Mouse (Mus musculus) kidney, embryonic 14.5 days (tissue): Measurements from ENCODE around the gene C1qtnf4. TPM values are rescaled to one million over a fixed set of nuclear protein-coding genes. Genes with fewer than 3 reads are reported as not detected.

Experiments
- ATAC-seq: fragments of 200-750 bp; cut with Nextera tagmentation; 2 replicates; pipeline ENCODE4 v1.8.0; 2017; ENCODE audit warnings: moderate number of reproducible peaks, mild to moderate bottlenecking, moderate TSS enrichment, moderate library complexity; ENCODE audit not compliant: low FRiP score, low TSS enrichment
- H3K27ac ChIP-seq: fragments of 300-500 bp; sonication (generic); 2 replicates; pipeline ENCODE4 v1.5.1; 2014; ENCODE audit warnings: low read depth, mild to moderate bottlenecking, low read length, moderate library complexity, mixed read lengths
- H3K27me3 ChIP-seq: fragments of 300-500 bp; sonication (generic); 2 replicates; pipeline ENCODE4 v1.6.1; 2014; ENCODE audit warnings: mild to moderate bottlenecking, low read length; ENCODE audit not compliant: control insufficient read depth, insufficient read depth
- H3K36me3 ChIP-seq: fragments of 300-500 bp; sonication (generic); 2 replicates; pipeline ENCODE4 v1.6.1; 2014; ENCODE audit warnings: low read length, mixed read lengths; ENCODE audit not compliant: control insufficient read depth, insufficient read depth
- H3K4me1 ChIP-seq: fragments of 300-500 bp; sonication (generic); 2 replicates; pipeline ENCODE4 v1.6.1; 2014; ENCODE audit warnings: low read length, mixed read lengths; ENCODE audit not compliant: control insufficient read depth, insufficient read depth
- H3K4me2 ChIP-seq: fragments of 300-500 bp; sonication (generic); replicated peaks from 2 replicates; pipeline ENCODE4 v1.6.1; 2014; ENCODE audit warnings: low read depth, mild to moderate bottlenecking, low read length
- H3K4me3 ChIP-seq: fragments of 300-500 bp; sonication (generic); 2 replicates; pipeline ENCODE4 v1.5.1; 2014; ENCODE audit warnings: mild to moderate bottlenecking, low read length
- H3K9ac ChIP-seq: fragments of 300-500 bp; sonication (generic); 2 replicates; pipeline ENCODE4 v1.6.1; 2014; ENCODE audit warnings: low read depth, mild to moderate bottlenecking, low read length, moderate library complexity
- H3K9me3 ChIP-seq: fragments of 300-500 bp; sonication (generic); 2 replicates; pipeline ENCODE4 v1.6.1; 2016; ENCODE audit warnings: low read length; ENCODE audit not compliant: control insufficient read depth
- WGBS: fragments of 180-500 bp; shearing (Covaris S2); extraction: QIAGEN DNeasy Blood & Tissue Kit; methylation state at CpG from one replicate; pipeline ENCODE4 v1.1.7; 2014; 5-methylcytosine and 5-hydroxymethylcytosine counted together
- polyA plus RNA-seq: library from polyadenylated mRNA; unstranded; fragments of >200 nt; fragmentation: Nextera tagmentation; extraction: Ambion mirVana; gene quantifications from 2 replicates; pipeline ENCODE4 v1.2.1, GENCODE M21; 2014

C1qtnf4 gene
- 7.7 and 13.2 TPM in 2 replicates for polyA plus RNA-seq

DNA sequence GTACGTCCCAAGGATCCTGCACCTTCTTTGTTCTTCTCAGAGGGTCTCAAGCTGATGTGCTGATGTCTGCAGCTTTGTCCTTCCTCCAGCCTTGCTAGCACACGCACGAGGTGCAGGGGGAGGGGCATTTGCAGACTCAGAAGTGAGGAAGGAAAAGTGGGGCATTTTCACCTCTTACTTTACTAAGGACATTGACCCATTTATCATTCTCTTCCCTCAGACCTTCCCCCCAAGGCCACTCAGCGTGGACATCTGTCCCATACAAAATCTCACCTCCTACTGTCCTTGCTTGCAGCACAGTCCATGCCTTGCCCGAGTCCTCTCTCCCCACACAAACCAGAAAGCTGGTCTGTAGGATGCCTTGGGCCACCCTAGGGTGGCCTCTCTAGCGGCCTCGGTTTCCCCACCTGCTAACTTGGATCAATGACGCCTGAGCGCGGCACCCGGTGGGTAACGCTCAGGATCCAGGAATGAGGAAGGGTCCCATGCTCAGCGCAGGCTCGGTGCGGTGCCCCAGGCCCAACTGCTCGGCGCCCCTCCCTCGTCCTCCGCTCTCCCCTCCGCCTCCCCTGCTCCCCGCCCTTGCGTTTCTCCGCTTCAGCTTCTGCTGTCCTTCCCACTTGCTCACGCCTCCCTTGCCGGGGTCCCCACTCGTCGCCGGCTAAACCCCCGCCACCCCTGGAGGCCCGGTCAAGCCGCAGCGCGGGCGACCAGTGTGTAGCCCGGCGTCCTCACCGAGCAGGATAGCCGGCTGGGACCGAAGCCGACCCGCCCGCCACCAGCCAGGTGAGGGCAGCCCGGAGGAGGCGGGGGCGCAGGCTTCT is at the start of gene C1qtnf4:
C1qtnf4 (plus strand) TSS at position 643 of the 824 bp plus-strand sequence.
- peak within 1 kb of the TSS; percentile 56 for H3K4me3 ChIP-seq
- no peaks in the 10 kb centered on the region; the same call in 1 of the 2 replicates for H3K4me1 ChIP-seq
- H3K9ac ChIP-seq: peak within 1 kb of the TSS; percentile 66
- 1% methylated on average over 45 of the region's 45 CpGs for WGBS
- ATAC-seq: peak; percentile 56
- H3K27me3 ChIP-seq: peaks cover 33% of the 10 kb centered on the region
- no peaks in the 10 kb centered on the region for H3K36me3 ChIP-seq
- H3K27ac ChIP-seq: no peak within 1 kb of the TSS
- H3K4me2 ChIP-seq: peak within 1 kb of the TSS; percentile 98
- no peaks in the 10 kb centered on the region for H3K9me3 ChIP-seq

DNA sequence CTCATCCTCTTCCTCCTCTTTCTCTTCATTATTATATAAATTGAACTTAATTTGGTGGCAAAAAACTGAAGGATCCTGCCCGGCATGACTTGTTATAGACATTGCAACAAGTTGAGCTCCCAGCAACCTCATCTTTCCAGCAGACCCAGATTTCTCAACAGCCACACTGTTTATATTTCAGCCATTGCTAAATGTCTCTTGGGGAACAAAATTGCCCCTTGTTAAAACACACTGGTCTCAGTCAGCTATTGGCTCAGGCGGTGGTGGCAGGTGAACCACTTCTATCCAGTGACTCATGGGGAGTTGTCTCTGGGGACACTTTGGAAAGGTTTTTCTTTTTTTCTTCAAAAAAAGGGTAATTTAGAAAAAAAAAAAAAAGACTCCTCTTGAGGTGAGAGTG is 47.0 kb upstream of the C1qtnf4 start:
- WGBS: 91% methylated on average over 2 of the region's 2 CpGs
- no peak for ATAC-seq
- H3K4me1 ChIP-seq: no peaks in the 10 kb centered on the region

DNA sequence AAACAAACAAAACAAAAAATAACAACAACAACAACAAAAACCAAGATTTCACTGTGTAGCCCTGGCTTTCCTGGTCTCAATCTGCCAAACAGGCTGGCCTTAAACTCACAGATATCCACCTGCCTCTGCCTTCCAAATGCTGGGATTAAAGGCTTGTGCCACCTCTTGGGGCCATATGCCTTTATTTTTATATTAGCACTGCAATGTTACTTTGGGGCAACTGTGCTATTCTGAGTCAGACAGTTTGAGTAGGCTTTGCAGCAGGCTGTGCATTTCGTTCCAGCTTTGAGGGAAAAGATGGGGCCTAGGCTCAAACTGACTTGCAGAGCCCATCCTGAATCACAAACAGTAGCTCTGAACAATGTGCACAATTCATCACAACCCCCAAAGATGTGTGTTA is 42.0 kb upstream of the C1qtnf4 start:
- no peak for ATAC-seq
- H3K27me3 ChIP-seq: no peaks in the 10 kb centered on the region
- no peak overlapping the region for H3K4me2 ChIP-seq
- no peak overlapping the region for H3K4me3 ChIP-seq
- H3K9ac ChIP-seq: no peak overlapping the region
- WGBS: 70% methylated on average over 1 of the region's 1 CpGs
- H3K27ac ChIP-seq: no peak overlapping the region
- no peaks in the 10 kb centered on the region for H3K36me3 ChIP-seq
- no peaks in the 10 kb centered on the region for H3K9me3 ChIP-seq
- peaks cover 6% of the 10 kb centered on the region for H3K4me1 ChIP-seq

More for the DNA sequence above, 47.0 kb upstream of the C1qtnf4 start:
- no peak overlapping the region for H3K4me2 ChIP-seq
- no peaks in the 10 kb centered on the region for H3K27me3 ChIP-seq
- no peak overlapping the region for H3K4me3 ChIP-seq
- no peaks in the 10 kb centered on the region for H3K9me3 ChIP-seq
- H3K27ac ChIP-seq: no peak overlapping the region
- H3K9ac ChIP-seq: no peak overlapping the region
- no peaks in the 10 kb centered on the region for H3K36me3 ChIP-seq

DNA sequence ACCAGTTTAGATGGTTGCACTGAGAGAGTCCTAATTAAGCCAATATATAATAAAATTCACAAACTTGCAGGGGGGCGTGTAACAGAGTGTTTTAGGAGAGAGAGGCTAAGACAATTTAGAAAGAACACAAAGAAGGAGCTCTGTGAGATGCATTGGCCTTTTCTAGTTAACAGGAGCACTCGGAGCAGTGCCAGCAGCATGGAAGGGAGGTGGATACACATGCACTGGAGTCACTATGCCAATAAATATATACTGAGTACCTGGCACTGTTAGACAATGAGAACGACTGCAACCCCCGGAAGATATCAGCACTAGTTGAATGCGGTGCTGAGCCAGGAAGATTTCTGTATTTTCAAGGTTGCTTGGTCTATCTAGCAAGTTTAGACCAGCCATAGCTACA is 41.4 kb upstream of the C1qtnf4 start:
- Histone ChIP-seq H3K9me3 (no peaks in the 10 kb centered on the region), H3K9ac (no peak overlapping the region), H3K4me1 (peaks cover 6% of the 10 kb centered on the region), H3K27me3 (no peaks in the 10 kb centered on the region), H3K27ac (no peak overlapping the region), H3K4me2 (no peak overlapping the region), H3K4me3 (no peak overlapping the region), H3K36me3 (no peaks in the 10 kb centered on the region)
- no peak for ATAC-seq
- 77% methylated on average over 5 of the region's 5 CpGs for WGBS

DNA sequence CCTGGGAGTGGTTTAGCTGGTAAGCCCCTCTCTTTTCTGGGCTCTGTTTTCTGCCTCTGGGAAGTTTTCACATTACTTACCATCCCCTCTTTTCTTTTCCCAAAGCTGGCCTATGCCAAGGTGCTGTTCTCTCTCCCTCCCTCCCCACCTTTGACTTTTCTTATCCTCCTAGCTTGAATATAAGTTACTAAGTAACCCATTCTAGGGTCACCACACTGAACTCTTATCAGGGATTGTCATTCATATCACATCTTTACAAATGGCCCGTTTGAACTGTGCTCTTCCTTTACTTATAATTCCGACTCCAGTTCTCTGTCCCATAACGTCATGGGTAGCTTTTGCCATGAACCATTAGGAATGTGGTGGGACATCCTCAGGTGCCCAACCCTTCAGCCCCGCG is 40.4 kb upstream of the C1qtnf4 start:
- no peak for ATAC-seq

DNA sequence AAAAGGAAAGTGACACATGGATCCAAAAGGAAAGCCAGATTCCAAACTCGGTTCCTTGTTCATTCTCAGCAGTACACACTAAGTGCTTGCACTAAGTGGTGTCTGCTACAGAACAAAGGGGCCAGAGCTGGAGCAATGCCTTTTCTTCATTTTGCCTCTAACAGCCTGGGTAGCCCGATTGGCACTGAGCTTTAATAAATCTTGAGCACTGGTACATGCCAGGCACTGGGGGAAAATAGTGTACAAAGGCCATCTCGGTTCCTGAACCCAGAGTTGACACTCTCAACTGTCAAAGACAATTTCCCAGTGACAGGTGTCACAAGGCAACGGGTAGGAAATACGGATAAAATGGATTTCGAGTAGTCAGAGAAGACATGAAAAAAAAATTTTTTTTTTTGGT is 39.5 kb upstream of the C1qtnf4 start:
- Histone ChIP-seq H3K4me2 (peak overlapping the region; percentile 55), H3K4me1 (peaks cover 6% of the 10 kb centered on the region), H3K36me3 (peaks cover 14% of the 10 kb centered on the region), H3K27ac (peak overlapping the region; percentile 42; the same call in 1 of the 2 replicates), H3K9ac (peak overlapping the region; percentile 58; the same call in 1 of the 2 replicates), H3K9me3 (no peaks in the 10 kb centered on the region), H3K27me3 (no peaks in the 10 kb centered on the region), H3K4me3 (peak overlapping the region; percentile 74)
- ATAC-seq: no peak
- 52% methylated on average over 6 of the region's 6 CpGs for WGBS

More for the DNA sequence above, 40.4 kb upstream of the C1qtnf4 start:
- H3K9me3 ChIP-seq: no peaks in the 10 kb centered on the region
- H3K4me3 ChIP-seq: no peak overlapping the region
- peaks cover 5% of the 10 kb centered on the region for H3K36me3 ChIP-seq
- H3K27ac ChIP-seq: no peak overlapping the region
- H3K27me3 ChIP-seq: no peaks in the 10 kb centered on the region
- WGBS: 87% methylated on average over 5 of the region's 5 CpGs
- peaks cover 6% of the 10 kb centered on the region for H3K4me1 ChIP-seq
- no peak overlapping the region for H3K9ac ChIP-seq
- H3K4me2 ChIP-seq: no peak overlapping the region

DNA sequence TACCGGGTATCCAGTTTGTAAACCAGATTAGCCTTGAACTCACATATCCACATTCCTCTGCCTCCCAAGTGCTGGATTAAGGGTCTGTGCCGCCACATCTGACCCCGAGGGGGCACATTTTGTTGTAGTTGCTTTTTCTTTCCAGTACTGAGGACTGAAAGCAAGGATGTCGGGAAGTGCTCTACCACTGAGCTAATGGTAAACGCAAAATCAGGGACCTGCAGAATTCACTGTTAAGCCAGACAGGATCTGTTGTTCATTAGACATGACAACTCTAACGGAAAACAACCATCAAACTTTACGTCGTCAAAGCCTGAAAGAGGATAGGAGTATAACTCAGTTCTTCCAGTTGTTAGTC is 39.1 kb upstream of the C1qtnf4 start:
- no peak; the same call in none of the 2 replicates for ATAC-seq
- H3K4me1 ChIP-seq: peaks cover 6% of the 10 kb centered on the region
- H3K4me2 ChIP-seq: peak overlapping the region; percentile 55
- peaks cover 18% of the 10 kb centered on the region for H3K36me3 ChIP-seq
- WGBS: 3% methylated on average over 8 of the region's 8 CpGs
- H3K27me3 ChIP-seq: no peaks in the 10 kb centered on the region
- H3K9me3 ChIP-seq: no peaks in the 10 kb centered on the region
- H3K9ac ChIP-seq: peak overlapping the region; percentile 58; the same call in 1 of the 2 replicates
- H3K4me3 ChIP-seq: peak overlapping the region; percentile 74
- H3K27ac ChIP-seq: peak overlapping the region; percentile 42; the same call in 1 of the 2 replicates

DNA sequence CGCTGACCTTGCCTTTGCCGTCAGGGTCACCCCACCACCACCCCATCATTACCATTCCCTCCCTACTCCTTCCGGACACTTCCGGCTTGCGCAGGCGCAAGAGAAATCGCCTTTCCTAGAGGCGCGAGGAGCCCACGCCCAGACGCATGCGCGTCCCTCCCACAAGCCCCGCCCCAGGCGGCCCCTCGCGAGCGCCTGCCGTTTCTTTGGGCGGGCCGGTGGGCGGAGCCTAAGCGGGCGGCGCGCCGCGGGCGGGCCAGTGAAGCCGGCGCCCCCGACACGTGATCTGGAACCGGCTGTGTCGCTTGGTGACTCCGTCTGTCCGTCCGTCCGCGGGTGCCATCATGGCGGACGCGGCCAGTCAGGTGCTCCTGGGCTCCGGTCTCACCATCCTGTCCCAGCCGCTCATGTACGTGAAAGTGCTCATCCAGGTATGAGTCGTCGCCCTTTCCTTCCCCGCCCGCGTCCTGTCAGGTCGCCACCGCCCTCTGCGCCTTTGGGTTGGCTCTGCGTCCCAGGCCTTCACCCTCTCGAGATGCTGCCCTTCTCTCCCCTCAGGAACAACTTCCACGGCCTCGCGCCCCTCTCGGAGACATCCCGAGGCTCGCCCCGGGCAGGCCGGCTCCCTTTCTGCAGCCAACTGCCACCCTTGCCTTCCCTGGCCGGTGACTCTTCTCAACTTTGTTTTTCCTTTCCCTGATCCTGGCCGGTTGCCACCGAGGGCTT is 38.5 kb upstream of the C1qtnf4 start, which contains the start of gene Mtch2:
Mtch2 (plus strand) TSS at position 201 of the 726 bp plus-strand sequence.
- H3K9me3 ChIP-seq: no peaks in the 10 kb centered on the region
- peak within 1 kb of the TSS; percentile 55 for H3K4me2 ChIP-seq
- peak within 1 kb of the TSS; percentile 76 for H3K9ac ChIP-seq
- no peaks in the 10 kb centered on the region for H3K27me3 ChIP-seq
- H3K4me1 ChIP-seq: peaks cover 6% of the 10 kb centered on the region
- peak within 1 kb of the TSS; percentile 70 for H3K27ac ChIP-seq
- under 1% methylated on average over 61 of the region's 67 CpGs for WGBS
- H3K36me3 ChIP-seq: peaks cover 21% of the 10 kb centered on the region
- H3K4me3 ChIP-seq: peak within 1 kb of the TSS; percentile 74
- ATAC-seq: peak; percentile 98
